In the genomic region with DNA sequence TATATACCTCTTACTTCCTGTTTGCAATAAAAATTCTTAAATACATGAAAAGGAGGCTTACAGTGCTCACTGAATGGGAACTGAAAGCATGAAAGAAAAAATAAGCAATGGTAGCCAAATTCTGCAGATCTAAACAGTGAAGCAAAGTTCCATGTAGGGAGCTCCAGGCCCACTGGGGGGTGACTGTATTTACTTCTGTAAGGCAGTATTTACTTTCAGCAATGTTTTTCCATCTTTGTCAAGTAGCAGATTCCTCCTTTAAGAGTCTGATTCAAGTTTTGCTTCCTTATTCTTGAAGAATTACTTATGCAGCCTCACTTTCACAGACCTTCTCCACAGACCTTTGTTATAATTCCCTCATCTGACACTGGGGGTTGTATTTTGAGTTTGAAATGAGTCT, we compare ENCODE assay signal across 20 mouse cellular contexts.
"Had no signal": no experiment of that assay in that cellular context is flagged by ENCODE, and none has a peak within 500 bp of the region (broad histone marks: within the 10 kb centered on the region; RNA-seq: fewer than 3 reads in every experiment).

No protein-coding gene starts in this region.

- H3K36me3 ChIP-seq: intestine, embryonic 15.5 days; liver, embryonic 12.5 days; liver, embryonic 15.5 days; lung, embryonic 15.5 days; midbrain, embryonic 10.5 days; midbrain, embryonic 13.5 days; stomach, embryonic 15.5 days had no signal

- H3K27me3 ChIP-seq: intestine, embryonic 15.5 days; liver, embryonic 12.5 days; liver, embryonic 15.5 days; lung, embryonic 15.5 days; megakaryocyte, embryonic 14.5 days; midbrain, embryonic 13.5 days; stomach, embryonic 15.5 days had no signal

- DNase-seq: kidney, adult 18-20 months; kidney, adult 9 months; kidney, postnatal 14 days; kidney, postnatal 4 days; layer of hippocampus, adult 9-11 months; lung, adult 18-20 months; lung, postnatal 10 days; lung, postnatal 36 days; right cerebral cortex, postnatal 14 days; right cerebral cortex, postnatal 4 days; thymus, postnatal 36 days had no signal

- ATAC-seq: intestine, embryonic 15.5 days; liver, embryonic 12.5 days; midbrain, embryonic 13.5 days; midbrain, embryonic 16.5 days had no signal
